Mouse (Mus musculus): ENCODE measurements around the gene Rreb1. TPM values are rescaled to one million over a fixed set of nuclear protein-coding genes. Genes with fewer than 3 reads are reported as not detected.

The Rreb1 gene
- polyA plus RNA-seq, 1 experiment from 2014 or later, result 4.5 TPM

- WGBS, result 84% methylated on average over 3 of the region's 3 CpGs
- H3K9me3 ChIP-seq (replicated peaks), result no peaks in the 10 kb centered on the region
- H3K4me1 ChIP-seq, result peaks cover 35% of the 10 kb centered on the region
These were observed 74.7 kb downstream of the Rreb1 start for GRCm38 (mm10) chr13:37852850-37853249.

DNA sequence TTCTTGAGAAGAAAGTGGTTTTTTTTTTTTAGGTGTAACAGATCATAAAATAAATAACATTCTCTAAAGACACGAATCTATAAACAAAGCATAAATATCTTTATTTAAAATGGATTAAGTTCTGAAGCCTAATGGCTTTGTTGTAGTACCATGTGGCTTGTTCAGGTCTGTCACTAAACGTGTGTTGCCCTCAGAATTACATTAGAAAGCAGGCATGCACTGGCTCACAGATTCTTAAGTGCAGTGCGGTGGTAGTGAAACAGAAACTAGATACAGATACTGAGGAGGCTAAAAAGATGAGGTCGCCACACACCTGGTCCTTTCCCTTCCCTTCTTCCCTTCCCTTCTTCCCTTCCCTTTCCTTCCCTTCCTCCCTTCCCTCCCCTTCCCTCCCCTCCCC is 75.2 kb downstream of the Rreb1 start:
- no peaks in the 10 kb centered on the region for H3K9me3 ChIP-seq (replicated peaks)
- no peak for DNase-seq (ENCODE audit: low spot score)
- H3K27me3 ChIP-seq (ENCODE audit: low read depth, poor library complexity, severe bottlenecking), result peaks cover 21% of the 10 kb centered on the region
- no peaks in the 10 kb centered on the region for H3K36me3 ChIP-seq
- no peak overlapping the region for H3K27ac ChIP-seq (replicated peaks)
- H3K4me3 ChIP-seq, result no peak overlapping the region
- H3K4me1 ChIP-seq, result peaks cover 41% of the 10 kb centered on the region
- WGBS, result 49% methylated on average over 4 of the region's 4 CpGs

More at GRCm38 (mm10) chr13:37852850-37853249, 74.7 kb downstream of the Rreb1 start:
- Histone ChIP-seq H3K27me3 (ENCODE audit: low read depth, poor library complexity, severe bottlenecking) (peaks cover 18% of the 10 kb centered on the region), H3K27ac (replicated peaks) (no peak overlapping the region), H3K36me3 (no peaks in the 10 kb centered on the region), H3K4me3 (no peak overlapping the region)
- no peak for DNase-seq (ENCODE audit: low spot score)

DNA sequence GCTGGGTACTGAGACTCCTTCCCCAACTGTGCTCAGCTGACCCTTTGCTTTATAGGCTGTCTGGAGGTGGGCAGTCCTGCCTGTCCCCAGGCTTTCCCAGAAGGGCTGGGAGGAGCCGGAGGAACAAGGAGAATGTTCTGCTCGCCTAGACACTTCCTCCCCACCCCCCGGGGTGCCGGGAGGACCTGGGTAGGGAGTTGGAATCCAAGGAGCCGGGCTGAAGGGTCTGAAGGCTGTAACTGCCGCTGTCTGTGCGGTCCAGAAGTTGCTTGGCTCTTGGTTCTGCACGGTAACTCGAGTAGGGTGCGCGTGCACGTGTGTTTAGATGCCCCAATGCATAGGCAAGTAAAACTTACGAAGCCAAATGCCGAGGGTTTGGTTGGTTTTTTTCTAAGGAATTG is 75.8 kb downstream of the Rreb1 start:
- 1% methylated on average over 14 of the region's 14 CpGs for WGBS
- Histone ChIP-seq H3K4me3 (peak overlapping the region; percentile 47), H3K36me3 (no peaks in the 10 kb centered on the region), H3K27ac (replicated peaks) (peak overlapping the region; percentile 68), H3K9me3 (replicated peaks) (no peaks in the 10 kb centered on the region), H3K27me3 (ENCODE audit: low read depth, poor library complexity, severe bottlenecking) (peaks cover 27% of the 10 kb centered on the region), H3K4me1 (peaks cover 46% of the 10 kb centered on the region)
- peak; percentile 45 for DNase-seq (ENCODE audit: low spot score)

DNA sequence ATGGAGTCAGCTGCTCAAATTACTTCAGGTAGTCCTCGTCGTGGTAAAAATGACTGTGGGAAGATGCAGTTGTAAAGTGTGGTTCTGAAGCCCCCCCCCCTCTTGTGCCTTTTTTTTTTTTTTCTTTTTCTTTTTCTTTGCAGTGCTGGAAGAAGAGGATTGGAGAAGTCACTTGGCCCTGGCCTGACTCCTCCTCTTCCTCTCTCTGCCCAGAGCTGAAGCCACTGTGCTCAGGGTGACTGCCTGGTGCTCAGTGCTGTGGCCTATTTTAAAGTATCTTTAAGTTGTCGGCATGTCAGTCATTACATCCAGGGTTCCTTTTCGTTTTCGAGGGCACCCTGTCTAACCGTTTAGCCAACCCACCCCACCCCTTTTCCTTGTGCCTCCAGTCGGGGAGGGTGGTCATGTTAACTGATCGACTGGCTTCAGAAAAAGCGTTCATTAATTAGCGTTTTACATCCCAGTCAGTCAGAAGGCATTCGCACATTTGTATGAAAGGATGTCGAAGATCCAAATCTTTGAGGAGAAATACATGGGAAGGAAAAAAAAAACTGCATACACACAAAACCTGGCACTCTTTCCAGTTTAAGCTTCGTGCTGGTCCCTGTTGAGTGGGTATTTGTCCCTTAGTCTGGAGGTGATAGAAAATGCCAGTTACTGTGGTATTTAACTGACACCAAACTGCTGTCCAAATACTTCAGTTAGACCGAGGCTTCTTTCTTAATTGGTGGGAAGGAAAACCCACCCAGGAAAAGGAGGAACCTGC is 76.4 kb downstream of the Rreb1 start:
- 14% methylated on average over 14 of the region's 14 CpGs for WGBS
- H3K4me3 ChIP-seq, result peak overlapping the region; percentile 47
- no peak for DNase-seq (ENCODE audit: low spot score)
- H3K27me3 ChIP-seq (ENCODE audit: low read depth, poor library complexity, severe bottlenecking), result peaks cover 33% of the 10 kb centered on the region
- peaks cover 46% of the 10 kb centered on the region for H3K4me1 ChIP-seq
- peak overlapping the region; percentile 68; the same call in 1 of the 2 replicates for H3K27ac ChIP-seq (replicated peaks)
- no peaks in the 10 kb centered on the region for H3K36me3 ChIP-seq
- no peaks in the 10 kb centered on the region for H3K9me3 ChIP-seq (replicated peaks)

DNA sequence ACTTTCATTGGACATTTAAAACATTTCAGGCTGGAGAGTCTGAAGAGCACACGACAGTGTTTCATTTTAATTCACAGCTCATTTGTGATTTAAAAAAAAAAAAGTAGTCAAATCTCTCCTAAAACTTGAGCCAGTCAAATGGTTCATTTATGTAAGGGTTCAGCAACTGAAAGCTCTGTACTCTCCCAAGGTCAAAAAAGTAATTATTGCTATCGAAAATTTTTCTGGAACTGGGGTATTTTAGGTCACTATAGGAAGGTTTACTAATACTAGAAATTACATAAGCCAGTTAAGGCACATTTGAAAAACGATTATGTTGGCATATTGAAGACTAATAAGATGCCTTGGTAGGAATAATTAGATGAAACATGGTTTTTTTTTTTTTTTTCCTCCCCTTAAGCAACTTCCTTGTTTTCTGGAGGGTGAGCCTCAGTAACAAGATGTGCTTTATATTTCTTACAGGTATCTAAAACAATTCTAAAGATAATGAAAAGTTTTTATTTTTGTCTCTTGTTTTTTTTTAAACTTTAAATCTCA is 77.1 kb downstream of the Rreb1 start:
- no peak overlapping the region for H3K4me3 ChIP-seq
- no peak for DNase-seq (ENCODE audit: low spot score)
- H3K27me3 ChIP-seq (ENCODE audit: low read depth, poor library complexity, severe bottlenecking), result peaks cover 36% of the 10 kb centered on the region
- no peaks in the 10 kb centered on the region for H3K9me3 ChIP-seq (replicated peaks)
- H3K27ac ChIP-seq (replicated peaks), result no peak overlapping the region
- peaks cover 46% of the 10 kb centered on the region for H3K4me1 ChIP-seq
- 64% methylated on average over 3 of the region's 3 CpGs for WGBS
- no peaks in the 10 kb centered on the region for H3K36me3 ChIP-seq

- H3K4me1 ChIP-seq, result peaks cover 46% of the 10 kb centered on the region
- no peak for DNase-seq (ENCODE audit: low spot score)
- H3K9me3 ChIP-seq (replicated peaks), result no peaks in the 10 kb centered on the region
- no peak overlapping the region for H3K27ac ChIP-seq (replicated peaks)
- peaks cover 36% of the 10 kb centered on the region for H3K27me3 ChIP-seq (ENCODE audit: low read depth, poor library complexity, severe bottlenecking)
- H3K4me3 ChIP-seq, result no peak overlapping the region
- H3K36me3 ChIP-seq, result no peaks in the 10 kb centered on the region
These were observed 77.6 kb downstream of the Rreb1 start for GRCm38 (mm10) chr13:37855765-37856164.

GRCm38 (mm10) chr13:37856537-37856936 is 78.3 kb downstream of the Rreb1 start:
- DNase-seq (ENCODE audit: low spot score), result no peak
- H3K9me3 ChIP-seq (replicated peaks), result no peaks in the 10 kb centered on the region
- no peak overlapping the region for H3K27ac ChIP-seq (replicated peaks)
- no peaks in the 10 kb centered on the region for H3K36me3 ChIP-seq
- H3K4me3 ChIP-seq, result peak overlapping the region; percentile 69; the same call in 1 of the 2 replicates
- peaks cover 47% of the 10 kb centered on the region for H3K4me1 ChIP-seq
- peaks cover 36% of the 10 kb centered on the region for H3K27me3 ChIP-seq (ENCODE audit: low read depth, poor library complexity, severe bottlenecking)
- 49% methylated on average over 2 of the region's 2 CpGs for WGBS

DNA sequence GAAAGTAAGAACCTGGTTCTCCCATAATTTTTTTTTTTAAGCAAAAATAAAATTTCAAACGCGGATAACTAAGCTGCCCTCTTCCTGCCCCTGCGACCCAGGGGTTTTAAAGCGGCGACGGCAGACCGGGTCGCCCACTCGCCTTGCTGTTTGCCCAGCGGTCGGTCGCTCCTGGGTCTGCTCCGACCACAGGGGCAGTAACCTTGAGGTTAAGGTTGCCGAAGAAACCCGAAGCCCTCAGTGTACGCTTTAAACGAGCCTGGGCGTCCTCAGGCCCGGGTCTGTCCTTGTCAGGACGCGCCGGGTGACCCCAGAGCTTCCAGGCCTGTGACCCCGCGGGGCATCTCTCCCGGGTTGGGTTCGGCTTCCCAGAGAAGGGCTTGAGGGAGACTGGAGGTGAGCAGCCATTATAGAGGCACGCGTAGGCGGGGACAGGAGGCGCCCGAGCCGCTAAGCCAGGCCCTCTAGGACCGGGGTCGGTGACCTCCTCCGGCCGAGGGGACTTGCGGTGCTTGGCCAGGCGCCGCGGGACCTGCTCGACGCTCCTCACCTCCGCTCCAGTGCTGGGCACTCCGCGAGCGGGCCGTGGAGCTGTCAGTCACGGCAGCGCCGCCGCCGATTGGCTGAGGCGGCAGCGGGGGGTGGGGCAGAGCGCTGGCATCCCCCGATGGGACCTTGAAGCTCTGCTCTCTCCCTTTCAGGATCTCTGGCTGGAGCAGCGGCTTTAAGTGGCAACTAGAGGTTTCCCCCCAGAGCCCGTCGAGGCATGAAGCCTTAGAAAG is 79.3 kb downstream of the Rreb1 start:
- H3K27me3 ChIP-seq (ENCODE audit: low read depth, poor library complexity, severe bottlenecking), result peaks cover 36% of the 10 kb centered on the region
- peak; percentile 92 for DNase-seq (ENCODE audit: low spot score)
- under 1% methylated on average over 59 of the region's 59 CpGs for WGBS

GRCm38 (mm10) chr13:37858066-37858501 is 79.9 kb downstream of the Rreb1 start:
- peaks cover 62% of the 10 kb centered on the region for H3K4me1 ChIP-seq
- peak; percentile 59 for DNase-seq (ENCODE audit: low spot score)
- no peaks in the 10 kb centered on the region for H3K9me3 ChIP-seq (replicated peaks)
- H3K27me3 ChIP-seq (ENCODE audit: low read depth, poor library complexity, severe bottlenecking), result peaks cover 36% of the 10 kb centered on the region
- peak overlapping the region; percentile 86 for H3K27ac ChIP-seq (replicated peaks)
- H3K36me3 ChIP-seq, result no peaks in the 10 kb centered on the region
- peak overlapping the region; percentile 69 for H3K4me3 ChIP-seq
- WGBS, result 4% methylated on average over 19 of the region's 19 CpGs

More for the DNA sequence above, 79.3 kb downstream of the Rreb1 start:
- H3K4me1 ChIP-seq, result peaks cover 56% of the 10 kb centered on the region
- H3K4me3 ChIP-seq, result peak overlapping the region; percentile 69
- H3K27ac ChIP-seq (replicated peaks), result peak overlapping the region; percentile 86
- H3K9me3 ChIP-seq (replicated peaks), result no peaks in the 10 kb centered on the region
- H3K36me3 ChIP-seq, result no peaks in the 10 kb centered on the region

DNA sequence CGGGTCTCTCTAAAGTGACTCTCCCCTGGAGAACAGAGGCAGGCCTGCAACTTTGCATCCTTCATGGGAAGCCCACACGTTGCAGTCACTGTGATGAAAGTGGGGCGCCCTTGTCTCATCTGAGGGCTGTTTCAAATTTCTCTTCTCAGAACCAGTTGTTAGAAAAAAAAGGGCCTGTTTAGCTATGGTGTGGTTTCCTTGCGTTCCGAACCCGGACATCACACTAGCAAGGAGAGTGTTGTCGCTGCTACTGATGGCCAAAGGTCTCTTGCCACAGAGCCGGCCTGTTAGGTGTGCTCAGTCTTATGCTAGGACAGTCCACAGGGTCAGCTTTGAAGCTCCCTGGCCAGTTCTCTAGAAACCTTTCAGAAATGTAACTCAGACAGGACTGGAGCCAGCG is 80.3 kb downstream of the Rreb1 start:
- H3K4me3 ChIP-seq, result peak overlapping the region; percentile 69
- no peak for DNase-seq (ENCODE audit: low spot score)
- peaks cover 65% of the 10 kb centered on the region for H3K4me1 ChIP-seq
- H3K36me3 ChIP-seq, result no peaks in the 10 kb centered on the region
- no peaks in the 10 kb centered on the region for H3K9me3 ChIP-seq (replicated peaks)
- peak overlapping the region; percentile 86 for H3K27ac ChIP-seq (replicated peaks)
- WGBS, result 25% methylated on average over 9 of the region's 9 CpGs
- peaks cover 36% of the 10 kb centered on the region for H3K27me3 ChIP-seq (ENCODE audit: low read depth, poor library complexity, severe bottlenecking)

GRCm38 (mm10) chr13:37859782-37860181 is 81.6 kb downstream of the Rreb1 start:
- Histone ChIP-seq H3K9me3 (replicated peaks) (no peaks in the 10 kb centered on the region), H3K4me1 (peaks cover 54% of the 10 kb centered on the region), H3K36me3 (no peaks in the 10 kb centered on the region), H3K27ac (replicated peaks) (no peak overlapping the region), H3K4me3 (no peak overlapping the region), H3K27me3 (ENCODE audit: low read depth, poor library complexity, severe bottlenecking) (peaks cover 36% of the 10 kb centered on the region)
- DNase-seq (ENCODE audit: low spot score), result no peak
- WGBS, result 77% methylated on average over 8 of the region's 8 CpGs

- peaks cover 35% of the 10 kb centered on the region for H3K27me3 ChIP-seq (ENCODE audit: low read depth, poor library complexity, severe bottlenecking)
- H3K4me1 ChIP-seq, result peaks cover 51% of the 10 kb centered on the region
- 89% methylated on average over 3 of the region's 3 CpGs for WGBS
- DNase-seq (ENCODE audit: low spot score), result no peak
- no peak overlapping the region for H3K27ac ChIP-seq (replicated peaks)
- no peak overlapping the region for H3K4me3 ChIP-seq
- no peaks in the 10 kb centered on the region for H3K36me3 ChIP-seq
- no peaks in the 10 kb centered on the region for H3K9me3 ChIP-seq (replicated peaks)
These were observed 82.0 kb downstream of the Rreb1 start for GRCm38 (mm10) chr13:37860204-37860603.

Data from midbrain, embryonic 10.5 days (tissue).